Mouse (Mus musculus) kidney, adult 2 months (tissue): ENCODE results near the gene Zfp239. TPM values are rescaled to one million over a fixed set of nuclear protein-coding genes. Genes with fewer than 3 reads are reported as not detected.

Experiments used
- DNase-seq: peaks from one replicate; pipeline ENCODE4 v3.0.0; 2021
- H3K27ac ChIP-seq: fragments of 200-500 bp; 2 replicates; pipeline ENCODE4 v1.5.1; 2012; ENCODE audit warnings: low read depth, low read length, control low read depth, inconsistent platforms; ENCODE audit not compliant: insufficient read depth
- H3K27me3 ChIP-seq: fragments of 200-500 bp; replicated peaks from 2 replicates; pipeline ENCODE4 v1.6.1; 2012; ENCODE audit warnings: mild to moderate bottlenecking, moderate library complexity, low read length, inconsistent platforms; ENCODE audit not compliant: control insufficient read depth, insufficient read depth
- H3K36me3 ChIP-seq: fragments of 200-500 bp; 2 replicates; pipeline ENCODE4 v1.6.1; 2012; ENCODE audit warnings: mild to moderate bottlenecking, moderate library complexity, low read length, inconsistent platforms; ENCODE audit not compliant: control insufficient read depth, insufficient read depth
- H3K4me1 ChIP-seq: fragments of 200-500 bp; 2 replicates; pipeline ENCODE4 v1.6.1; 2011; ENCODE audit warnings: low read length; ENCODE audit not compliant: control insufficient read depth, insufficient read depth
- H3K4me3 ChIP-seq: fragments of 200-500 bp; 2 replicates; pipeline ENCODE4 v1.5.1; 2011; ENCODE audit warnings: mild to moderate bottlenecking, low read depth, low read length, control low read depth; ENCODE audit not compliant: insufficient read depth
- CTCF ChIP-seq: fragments of 200-500 bp; conservative IDR thresholded peaks from 2 replicates; pipeline ENCODE4 v1.5.1; 2011; ENCODE audit warnings: low read depth, mild to moderate bottlenecking, control low read depth, low read length, moderate library complexity, mixed read lengths; ENCODE audit not compliant: insufficient read depth, insufficient read length
- POLR2A ChIP-seq: fragments of 200-500 bp; IDR thresholded peaks from one replicate; pipeline ENCODE4 v1.6.1; 2011; ENCODE audit warnings: low read depth, low read length, control low read depth
- WGBS: fragments of 180-500 bp; shearing (Covaris S2); methylation state at CpG from one replicate; pipeline ENCODE4 v1.1.7; 2018; 5-methylcytosine and 5-hydroxymethylcytosine counted together
- polyA plus RNA-seq: library from polyadenylated mRNA; depleted of rRNA; stranded (reverse); fragments of >200 nt; gene quantifications from 2 replicates; pipeline ENCODE4 v1.2.3, GENCODE M21; 2012

Zfp239 gene
- polyA plus RNA-seq, 1 experiment: 1.5 TPM

DNA sequence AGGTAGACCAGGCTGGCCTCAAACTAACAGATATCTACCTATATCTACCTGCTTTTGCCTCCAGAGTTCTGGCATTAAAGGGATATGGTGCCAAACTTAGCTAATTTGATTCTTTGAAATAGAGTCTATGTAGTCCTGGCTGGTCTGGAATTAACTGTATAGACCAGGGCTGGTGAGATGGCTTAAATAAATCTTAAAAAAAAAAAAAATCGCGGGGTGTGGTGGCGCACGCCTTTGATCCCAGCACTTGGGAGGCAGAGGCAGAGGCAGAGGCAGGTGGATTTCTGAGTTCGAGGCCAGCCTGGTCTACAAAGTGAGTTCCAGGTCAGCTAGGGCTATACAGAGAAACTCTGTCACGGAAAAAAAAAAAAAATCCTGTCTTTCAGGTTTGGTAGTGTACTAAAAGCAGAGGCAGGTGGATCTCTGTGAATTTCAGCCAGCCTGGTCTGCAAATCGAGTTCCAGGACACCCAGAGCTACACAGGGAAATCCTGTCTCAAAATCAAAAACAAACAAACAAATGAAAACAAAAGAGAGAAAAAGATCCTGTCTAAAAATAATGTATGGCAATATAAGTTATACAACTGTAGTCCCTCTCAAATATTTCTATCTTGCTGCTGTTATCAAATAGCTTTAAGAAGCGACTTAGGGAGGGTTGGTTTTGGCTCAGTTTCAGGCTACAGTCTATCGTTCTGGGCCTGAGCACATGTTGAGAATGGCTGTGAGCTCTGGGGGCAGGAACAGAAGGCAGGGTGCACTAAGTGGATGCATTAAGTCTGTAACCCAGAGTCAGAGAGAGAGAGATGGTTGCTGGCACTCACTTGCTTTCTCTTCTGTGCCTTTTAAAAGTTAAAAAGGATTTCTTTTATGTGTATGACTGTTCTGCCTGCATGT, 39.9 kb downstream of the Zfp239 start:
- Histone ChIP-seq H3K4me3 (no peak overlapping the region), H3K27ac (no peak overlapping the region), H3K27me3 (no peaks in the 10 kb centered on the region), H3K4me1 (no peaks in the 10 kb centered on the region), H3K36me3 (no peaks in the 10 kb centered on the region)
- DNase-seq: no peak
- no peak for TF ChIP-seq CTCF
- TF ChIP-seq POLR2A: no peak
- 79% methylated on average over 9 of the region's 9 CpGs for WGBS

DNA sequence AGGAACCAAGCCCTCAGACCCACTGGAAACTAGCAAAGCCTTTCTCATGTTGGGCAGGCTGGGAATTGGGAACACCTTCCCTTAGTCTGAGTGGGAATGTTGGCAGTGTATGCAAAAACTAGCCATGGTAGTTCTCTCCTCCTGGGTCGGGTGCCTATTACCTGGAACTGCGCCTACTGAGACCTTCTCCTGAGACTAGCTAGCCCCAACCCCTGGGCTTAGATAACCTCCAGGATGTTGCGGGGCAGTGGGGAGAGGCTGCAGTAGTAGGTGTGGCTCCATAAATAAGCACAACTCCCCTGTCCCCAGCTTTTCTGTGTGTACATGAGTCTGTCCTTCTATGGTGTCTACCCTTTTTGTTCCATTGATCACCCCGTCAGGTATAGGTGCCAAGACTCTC, 40.7 kb downstream of the Zfp239 start:
- no peak overlapping the region for H3K27ac ChIP-seq
- no peaks in the 10 kb centered on the region for H3K27me3 ChIP-seq
- H3K36me3 ChIP-seq: no peaks in the 10 kb centered on the region
- H3K4me1 ChIP-seq: no peaks in the 10 kb centered on the region
- no peak overlapping the region for H3K4me3 ChIP-seq
- TF ChIP-seq POLR2A: no peak
- TF ChIP-seq CTCF: no peak
- DNase-seq: no peak
- WGBS: 83% methylated on average over 4 of the region's 4 CpGs

DNA sequence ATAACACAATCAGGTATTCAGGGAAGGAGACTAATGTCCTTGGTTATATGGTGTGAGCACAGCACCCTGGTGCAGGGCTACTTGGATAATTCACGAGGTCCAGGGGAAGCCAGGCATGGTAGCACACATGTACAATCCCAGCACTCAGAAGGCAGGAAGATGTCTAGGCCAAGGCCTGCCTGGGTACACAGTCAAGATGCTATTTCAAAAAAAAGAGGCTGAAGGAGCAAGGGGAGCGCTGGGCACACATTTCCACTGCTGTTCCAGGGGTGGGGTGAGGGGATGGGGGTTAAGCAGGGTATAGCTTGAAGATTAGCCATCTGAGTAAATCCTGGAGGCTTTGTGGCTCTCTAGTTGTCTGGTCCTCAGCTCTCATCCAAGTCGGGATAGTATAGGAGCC, 41.9 kb downstream of the Zfp239 start:
- WGBS: 90% methylated on average over 3 of the region's 3 CpGs
- H3K36me3 ChIP-seq: no peaks in the 10 kb centered on the region
- H3K27me3 ChIP-seq: no peaks in the 10 kb centered on the region
- peaks cover 2% of the 10 kb centered on the region; the same call in 1 of the 2 replicates for H3K4me1 ChIP-seq
- DNase-seq: no peak
- no peak overlapping the region for H3K4me3 ChIP-seq
- H3K27ac ChIP-seq: no peak overlapping the region
- TF ChIP-seq POLR2A: no peak
- no peak for TF ChIP-seq CTCF

DNA sequence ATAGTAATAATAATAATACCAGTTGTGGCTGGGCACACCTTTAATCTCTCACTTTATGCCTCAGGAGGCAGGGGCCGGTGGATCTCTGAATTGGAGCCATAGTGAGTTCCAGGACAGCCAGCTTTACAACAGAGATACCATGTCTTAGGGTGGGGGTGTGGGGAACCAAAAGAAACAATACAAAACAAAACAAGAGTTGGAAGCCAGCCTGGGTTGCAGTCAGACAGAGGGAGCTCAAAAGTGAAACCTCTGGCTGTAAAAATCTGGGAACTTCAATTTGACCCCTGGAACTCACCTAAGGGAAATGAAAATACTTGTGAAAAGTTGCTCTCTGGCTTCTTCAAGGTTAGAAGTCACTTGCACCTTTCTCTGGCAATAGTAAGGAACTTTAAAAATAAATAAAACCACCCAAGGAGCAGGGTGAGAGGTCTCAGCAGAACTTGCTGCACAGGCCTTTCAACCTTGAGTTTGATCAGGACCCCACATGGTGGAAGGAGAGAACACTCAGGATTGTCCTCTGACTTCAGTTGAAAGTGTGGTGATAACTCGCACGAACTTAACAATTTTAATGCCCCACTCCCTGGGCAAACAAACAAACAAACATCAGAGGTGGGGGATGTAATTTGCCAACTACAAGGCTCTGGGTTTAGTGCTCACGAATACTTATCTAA, 43.5 kb downstream of the Zfp239 start:
- no peaks in the 10 kb centered on the region for H3K36me3 ChIP-seq
- H3K27ac ChIP-seq: peak overlapping the region; percentile 96
- H3K4me1 ChIP-seq: peaks cover 13% of the 10 kb centered on the region
- TF ChIP-seq CTCF (no peak), POLR2A (no peak)
- DNase-seq: peak; percentile 49
- H3K27me3 ChIP-seq: no peaks in the 10 kb centered on the region
- peak overlapping the region; percentile 22 for H3K4me3 ChIP-seq
- 6% methylated on average over 4 of the region's 4 CpGs for WGBS

DNA sequence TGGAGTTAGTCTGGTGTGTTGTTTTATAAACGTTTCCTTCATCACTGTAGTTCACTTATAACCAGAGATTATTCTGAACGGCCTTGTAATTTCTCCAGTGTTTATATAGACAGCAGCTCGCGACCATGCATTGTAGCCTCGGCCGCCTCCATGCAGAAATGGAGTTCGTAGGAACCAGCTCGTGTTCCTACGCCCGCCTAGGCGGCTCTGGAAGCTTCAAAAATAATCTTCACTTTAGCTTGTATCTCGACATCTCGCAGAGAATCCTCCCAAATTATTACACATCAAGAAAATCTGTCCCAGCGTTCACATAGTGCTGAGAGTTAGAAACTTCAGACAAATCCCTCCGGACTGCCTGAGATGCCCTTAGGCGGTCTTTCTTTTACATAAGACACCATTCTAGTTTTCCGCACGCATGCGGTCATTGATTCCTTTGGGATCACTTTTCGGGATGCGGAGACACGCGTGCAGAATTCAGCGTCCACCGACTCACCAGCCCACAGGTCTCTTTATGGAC, 44.2 kb downstream of the Zfp239 start:
- WGBS: under 1% methylated on average over 25 of the region's 25 CpGs
- TF ChIP-seq CTCF: no peak
- TF ChIP-seq POLR2A: no peak
- no peak for DNase-seq
- H3K4me3 ChIP-seq: peak overlapping the region; percentile 75
- H3K36me3 ChIP-seq: no peaks in the 10 kb centered on the region
- H3K27me3 ChIP-seq: no peaks in the 10 kb centered on the region
- peak overlapping the region; percentile 96 for H3K27ac ChIP-seq
- peaks cover 13% of the 10 kb centered on the region for H3K4me1 ChIP-seq

DNA sequence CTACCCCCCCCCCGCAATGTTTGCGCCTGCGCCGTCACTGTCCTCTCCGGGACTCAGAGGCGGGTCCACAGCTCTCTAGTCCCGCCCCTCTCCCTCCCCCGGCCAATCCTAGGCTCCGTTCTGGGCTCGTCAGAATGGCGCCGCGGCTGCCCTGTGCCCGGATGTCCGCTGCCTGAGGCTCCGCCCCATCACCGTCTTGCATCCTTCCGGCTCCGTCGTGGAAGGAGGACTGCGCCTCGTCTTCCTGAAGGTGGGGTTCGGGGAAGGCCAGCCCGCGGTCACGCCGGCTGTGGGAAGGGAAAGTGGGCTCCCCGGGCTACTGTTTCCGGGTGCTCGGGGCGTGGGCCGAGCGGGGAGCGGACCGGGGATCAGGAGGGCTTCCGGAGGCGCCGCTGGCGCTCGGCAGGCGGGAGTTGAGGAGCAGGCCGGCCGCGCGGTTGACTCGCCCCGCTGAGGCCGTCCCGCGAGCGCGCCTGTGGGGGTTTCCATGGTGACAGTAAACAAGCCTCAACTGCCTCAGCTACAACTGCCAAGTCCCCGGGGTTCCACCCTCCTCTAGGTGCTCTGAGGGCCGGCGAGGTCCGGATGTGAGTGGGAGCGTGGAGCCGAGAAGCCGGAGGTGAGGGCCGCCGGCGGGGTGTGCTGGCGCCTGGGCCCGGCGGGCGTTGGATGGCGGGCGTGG, 44.8 kb downstream of the Zfp239 start:
- WGBS: under 1% methylated on average over 65 of the region's 68 CpGs
- peak overlapping the region; percentile 99 for H3K4me3 ChIP-seq
- DNase-seq: peak; percentile 99
- H3K27me3 ChIP-seq: no peaks in the 10 kb centered on the region
- H3K4me1 ChIP-seq: peaks cover 13% of the 10 kb centered on the region
- peak overlapping the region; percentile 85 for H3K27ac ChIP-seq
- no peaks in the 10 kb centered on the region for H3K36me3 ChIP-seq
- TF ChIP-seq POLR2A (peak; percentile 49), CTCF (no peak)
